Mouse (Mus musculus): ENCODE measurements around the gene Kctd13.

Gene Kctd13

GRCm38 (mm10) chr7:126946530-126946929, 17.9 kb downstream of the Kctd13 start:
- DNase-seq = peak in 1 of 2 experiments; percentile 59

GRCm38 (mm10) chr7:126948626-126949025, 19.9 kb downstream of the Kctd13 start:
- DNase-seq = no peak

- no peak for DNase-seq
Observed at GRCm38 (mm10) chr7:126949403-126949792, 20.7 kb downstream of the Kctd13 start, which contains the start of gene Asphd1. Asphd1 (minus strand) TSS chr7:126949582.

- DNase-seq = peak; percentile 89 to 97
Observed at GRCm38 (mm10) chr7:126949793-126950646, 21.3 kb downstream of the Kctd13 start, which contains the start of gene Sez6l2. Sez6l2 (plus strand) TSS chr7:126950563.

- no peak for DNase-seq
Observed at GRCm38 (mm10) chr7:126950647-126951615, 22.3 kb downstream of the Kctd13 start.

- DNase-seq = no peak
Observed at GRCm38 (mm10) chr7:126951741-126952140, 23.1 kb downstream of the Kctd13 start.

- no peak for DNase-seq
Observed at GRCm38 (mm10) chr7:126952646-126953045, 24.0 kb downstream of the Kctd13 start.

- DNase-seq = no peak
Observed at GRCm38 (mm10) chr7:126955125-126955524, 26.4 kb downstream of the Kctd13 start.

GRCm38 (mm10) chr7:126959780-126960179, 31.1 kb downstream of the Kctd13 start:
- DNase-seq = no peak

- DNase-seq = no peak
Observed at GRCm38 (mm10) chr7:126961095-126961494, 32.4 kb downstream of the Kctd13 start.

- DNase-seq = no peak
Observed at GRCm38 (mm10) chr7:126961965-126962364, 33.3 kb downstream of the Kctd13 start.

GRCm38 (mm10) chr7:126963548-126964286, 35.0 kb downstream of the Kctd13 start:
- DNase-seq = peak; percentile 70 to 84

GRCm38 (mm10) chr7:126965568-126965967, 36.9 kb downstream of the Kctd13 start:
- no peak for DNase-seq

- no peak for DNase-seq
Observed at GRCm38 (mm10) chr7:126967361-126967760, 38.7 kb downstream of the Kctd13 start.

- DNase-seq = peak; percentile 14 to 22
Observed at GRCm38 (mm10) chr7:126975493-126975892, 46.8 kb downstream of the Kctd13 start.

GRCm38 (mm10) chr7:126975893-126975949, 47.0 kb downstream of the Kctd13 start, which contains the start of gene Cdipt:
Cdipt (plus strand) TSS chr7:126975914.
- no peak for DNase-seq

GRCm38 (mm10) chr7:126975950-126976866, 47.5 kb downstream of the Kctd13 start, which contains the start of gene Cdiptos:
Cdiptos (minus strand) TSS chr7:126976098.
- DNase-seq = peak; percentile 97 to 99

- peak in 1 of 2 experiments; percentile 14 for DNase-seq
Observed at GRCm38 (mm10) chr7:126976878-126977459, 48.3 kb downstream of the Kctd13 start.

- DNase-seq = no peak
Observed at GRCm38 (mm10) chr7:126978841-126979240, 50.2 kb downstream of the Kctd13 start.

- no peak for DNase-seq
Observed at GRCm38 (mm10) chr7:126981601-126982000, 52.9 kb downstream of the Kctd13 start.

GRCm38 (mm10) chr7:126982054-126982453, 53.4 kb downstream of the Kctd13 start:
- no peak for DNase-seq
